Mouse (Mus musculus) adrenal gland, postnatal 25 days (tissue): Measurements from ENCODE around the gene Bin2. TPM values are rescaled to one million over a fixed set of nuclear protein-coding genes. Genes with fewer than 3 reads are reported as not detected.

Source experiments
- DNase-seq: peaks from one replicate; pipeline ENCODE4 v3.0.0; 2021; ENCODE audit warnings: mixed read lengths
- total RNA-seq: library from RNA; stranded (reverse); gene quantifications from 2 replicates; pipeline ENCODE4 v1.2.3, GENCODE M21; 2021

The Bin2 gene
- total RNA-seq, 1 experiment from 2014 or later: 1.8 TPM

- no peak for DNase-seq
Measured at GRCm38 (mm10) chr15:100646161-100646560, 23.2 kb downstream of the Bin2 start.

GRCm38 (mm10) chr15:100642451-100642850, 26.9 kb downstream of the Bin2 start:
- DNase-seq: no peak

DNA sequence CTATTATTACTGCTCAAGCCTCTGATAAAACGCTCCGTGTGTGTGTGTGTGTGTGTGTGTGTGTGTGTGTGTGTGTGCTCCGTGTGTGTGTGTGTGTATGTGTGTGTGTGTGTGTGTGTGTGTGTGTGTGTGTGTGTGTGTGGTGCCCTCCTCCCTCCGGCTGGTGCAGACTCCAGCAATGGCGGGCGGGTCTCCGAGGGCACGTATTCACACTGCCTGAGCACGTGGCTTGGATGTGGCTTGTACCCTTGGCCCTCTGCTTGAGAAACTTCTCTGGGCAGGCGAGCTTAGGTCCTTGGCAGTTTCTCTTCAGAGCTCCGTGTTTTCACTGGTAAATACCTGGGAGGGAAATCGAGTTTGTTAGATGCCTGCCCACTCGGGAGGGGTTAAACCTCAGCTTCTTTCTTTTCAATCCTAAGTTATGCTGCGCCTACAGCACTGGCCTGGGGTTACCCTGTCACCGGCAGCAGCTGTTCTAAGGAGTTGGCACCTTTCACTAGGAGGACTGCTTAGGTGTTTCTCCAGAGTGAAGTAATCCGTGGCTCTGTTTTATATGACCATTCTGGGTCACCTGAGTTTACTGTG, 28.0 kb downstream of the Bin2 start:
- no peak for DNase-seq

- no peak for DNase-seq
Measured at GRCm38 (mm10) chr15:100639972-100640750, 29.2 kb downstream of the Bin2 start.

DNA sequence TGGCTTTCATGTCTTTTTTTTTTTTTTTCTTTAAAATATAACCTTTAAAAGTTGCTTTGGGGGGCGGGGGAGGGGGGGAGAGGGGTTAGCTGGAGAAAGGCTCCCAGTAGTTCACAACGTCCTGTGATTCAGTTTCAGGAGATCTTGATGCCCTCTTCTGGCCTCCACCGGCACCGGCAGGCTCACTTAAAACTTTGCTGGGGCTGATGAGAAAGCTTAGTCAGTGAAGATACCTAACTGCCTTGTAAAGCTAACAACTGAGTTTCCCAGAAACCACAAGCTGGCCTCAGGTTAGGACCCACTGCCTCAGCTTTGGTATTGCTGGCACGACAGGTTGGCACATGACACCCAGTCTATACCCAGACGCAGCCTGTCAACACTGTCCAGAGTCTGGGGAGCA, 31.7 kb downstream of the Bin2 start:
- peak; percentile 58 for DNase-seq

GRCm38 (mm10) chr15:100636700-100637501, 32.5 kb downstream of the Bin2 start, which contains the start of gene Smagp:
TSS of gene Smagp (minus strand) at chr15:100636940.
- peak; percentile 68 for DNase-seq

DNA sequence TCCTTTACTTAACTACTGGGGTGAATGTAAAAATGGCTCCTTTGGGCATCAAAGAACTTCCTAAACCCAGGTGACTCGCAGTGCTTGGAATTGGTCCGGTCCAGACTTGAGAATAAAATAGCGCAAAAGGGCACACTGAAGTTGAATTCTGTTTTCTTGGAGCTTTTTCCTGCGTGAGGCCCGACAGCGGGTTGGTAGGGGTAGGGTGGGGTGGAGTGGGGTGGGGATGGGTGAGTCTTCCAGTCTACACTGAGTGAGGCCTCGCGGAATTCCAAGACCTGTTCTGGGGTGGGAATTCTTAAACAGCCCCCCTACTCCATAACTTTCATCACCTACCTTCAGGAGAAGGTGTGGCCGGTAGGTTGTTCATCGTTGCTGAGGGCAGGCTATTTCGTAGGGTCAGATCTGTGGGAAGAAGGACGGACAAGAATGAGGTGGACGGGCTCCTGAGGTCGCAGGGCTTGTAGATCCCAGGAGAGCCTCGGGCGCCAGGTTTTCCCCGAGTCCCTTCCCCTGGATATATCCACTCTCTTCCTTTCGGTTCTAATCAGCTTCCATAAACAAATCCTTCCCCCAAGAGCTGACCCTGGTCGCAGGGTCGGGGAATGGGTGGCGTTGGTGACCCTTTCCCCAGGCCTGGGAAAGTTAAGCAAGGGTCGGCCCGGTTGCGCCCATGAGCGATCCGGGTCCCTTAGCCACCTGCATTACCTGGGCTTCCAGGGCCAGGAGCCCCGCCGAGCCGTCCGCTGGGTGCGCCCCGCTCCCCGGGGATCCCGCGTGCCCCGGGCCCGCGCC, 33.3 kb downstream of the Bin2 start:
- no peak for DNase-seq

DNA sequence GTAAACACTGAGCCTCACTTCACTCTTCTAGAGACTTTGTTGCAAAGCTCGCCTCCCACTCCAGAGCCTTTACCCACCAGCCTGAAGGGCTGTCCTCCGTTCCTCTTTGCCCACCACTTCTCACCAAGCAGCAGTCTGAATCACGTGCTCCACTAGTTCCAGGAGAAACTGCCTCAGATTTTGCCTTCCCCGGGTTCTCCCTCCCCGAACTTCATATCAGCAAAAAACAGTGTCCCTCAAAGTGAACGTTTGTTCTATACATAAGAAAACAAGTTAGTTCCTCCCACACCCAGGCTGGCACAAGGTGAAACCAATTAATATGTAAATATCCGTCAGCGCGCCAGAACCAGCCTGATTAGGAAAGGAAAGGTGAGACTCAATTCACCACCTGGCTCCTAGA, 34.1 kb downstream of the Bin2 start:
- DNase-seq: no peak

DNA sequence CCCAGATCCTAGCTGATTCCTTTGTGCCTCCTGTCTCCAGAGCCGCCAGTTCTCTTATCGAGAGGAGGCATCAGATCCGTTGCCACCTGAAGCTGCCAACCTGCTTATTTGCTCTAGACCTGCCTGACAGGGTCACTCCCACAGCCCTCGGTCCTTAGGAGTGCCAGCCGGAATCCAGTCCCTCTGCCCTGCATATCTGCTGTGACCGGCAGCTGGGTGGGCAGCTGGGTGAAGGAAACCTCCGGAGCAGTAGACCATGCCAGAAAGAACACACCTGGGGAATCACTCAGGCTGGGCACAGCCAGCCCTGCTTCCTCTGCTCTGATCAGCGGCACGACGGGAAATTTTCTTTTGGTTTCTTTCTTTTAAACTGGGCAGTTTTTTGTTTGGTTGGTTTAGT, 36.0 kb downstream of the Bin2 start:
- DNase-seq: no peak

DNA sequence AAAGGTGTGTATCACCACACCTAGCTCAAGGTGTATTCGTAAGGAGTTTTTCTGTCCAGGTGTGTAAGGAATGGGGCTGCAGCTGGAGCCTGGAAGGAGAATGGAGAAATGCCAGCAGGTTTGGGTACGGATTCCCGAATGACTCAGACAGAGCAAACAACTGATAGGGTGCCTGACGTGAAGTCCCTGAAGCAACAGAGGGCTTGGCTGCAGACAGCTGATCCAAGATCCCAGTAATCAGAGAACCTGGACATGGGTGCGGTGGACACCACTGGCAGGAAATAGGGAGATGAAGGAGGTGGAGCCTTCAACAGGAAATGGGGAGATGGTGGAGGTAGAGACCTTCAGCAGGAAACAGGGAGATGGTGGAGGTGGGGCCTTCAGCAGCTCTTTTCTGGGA, 37.0 kb downstream of the Bin2 start:
- DNase-seq: no peak

GRCm38 (mm10) chr15:100631454-100632170, 37.7 kb downstream of the Bin2 start:
- no peak for DNase-seq

- no peak for DNase-seq
Measured at GRCm38 (mm10) chr15:100630126-100630525, 39.2 kb downstream of the Bin2 start.

DNA sequence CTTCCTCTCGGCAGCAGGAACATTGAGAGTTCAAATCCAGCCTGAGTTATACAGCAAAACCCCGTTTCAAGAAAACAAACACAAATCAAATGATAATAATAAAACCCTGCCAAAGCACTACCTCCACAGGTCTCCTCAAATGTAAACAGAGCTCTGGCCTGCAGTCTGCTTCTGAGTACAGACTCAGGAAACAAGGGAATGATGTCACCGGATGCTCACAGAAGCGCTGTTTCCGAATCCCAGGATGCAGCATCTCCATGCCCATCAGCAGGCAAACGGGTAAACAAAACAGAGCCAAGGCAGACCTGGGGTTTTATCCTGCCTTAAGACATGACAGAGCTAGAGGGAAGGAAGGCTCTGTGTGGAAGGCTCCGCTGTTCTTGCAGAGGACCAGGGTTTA, 40.6 kb downstream of the Bin2 start:
- no peak for DNase-seq

DNA sequence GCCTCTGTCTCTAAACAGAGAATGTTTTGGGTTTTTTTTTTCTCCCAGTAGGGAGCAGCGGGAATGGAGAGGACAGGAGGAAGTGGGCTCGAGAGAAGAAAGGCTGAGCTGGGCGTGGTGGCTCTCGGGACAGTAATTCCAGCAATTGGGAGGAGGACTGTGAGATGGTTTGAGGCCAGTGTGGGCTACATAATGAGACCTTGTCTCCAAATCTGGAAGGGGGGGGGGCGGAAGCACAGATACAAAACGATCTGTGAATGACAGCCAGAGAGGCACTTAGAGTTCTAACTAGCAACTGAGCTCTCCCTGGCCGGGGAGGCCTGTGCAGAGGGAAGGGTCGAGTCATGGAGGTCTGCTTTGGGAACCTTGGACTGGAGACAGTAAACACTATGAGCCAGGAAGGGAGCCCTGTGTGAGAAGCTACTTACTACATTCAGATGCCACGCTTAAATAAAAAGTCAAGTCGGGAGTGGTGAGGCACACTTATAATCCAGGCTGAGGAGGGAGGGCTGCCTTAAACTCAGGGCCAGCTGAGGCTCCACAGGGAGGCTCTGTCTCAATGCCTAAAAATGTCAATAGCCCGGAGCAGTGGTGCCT, 41.5 kb downstream of the Bin2 start:
- DNase-seq: no peak

- no peak for DNase-seq
Measured at GRCm38 (mm10) chr15:100627287-100627686, 42.1 kb downstream of the Bin2 start.

DNA sequence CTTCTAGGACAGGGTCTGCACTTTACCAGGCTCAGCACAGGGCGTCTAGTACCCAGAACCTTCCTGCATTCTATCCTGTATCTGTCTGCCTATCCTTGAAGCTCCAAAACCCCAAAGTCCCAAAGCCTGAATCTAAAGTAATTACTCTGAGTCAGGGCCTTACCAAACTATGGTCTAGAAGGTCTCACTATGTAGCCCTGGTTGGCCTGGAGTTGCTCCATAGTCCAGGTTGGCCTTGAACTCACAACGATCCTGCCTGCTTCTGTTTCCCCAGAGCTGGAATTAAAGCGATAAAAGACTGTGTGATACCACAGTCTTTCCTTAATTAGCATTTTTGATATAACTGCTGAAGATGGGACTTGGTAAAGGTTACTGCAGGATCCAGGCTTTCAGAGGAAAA, 44.9 kb downstream of the Bin2 start:
- no peak for DNase-seq

DNA sequence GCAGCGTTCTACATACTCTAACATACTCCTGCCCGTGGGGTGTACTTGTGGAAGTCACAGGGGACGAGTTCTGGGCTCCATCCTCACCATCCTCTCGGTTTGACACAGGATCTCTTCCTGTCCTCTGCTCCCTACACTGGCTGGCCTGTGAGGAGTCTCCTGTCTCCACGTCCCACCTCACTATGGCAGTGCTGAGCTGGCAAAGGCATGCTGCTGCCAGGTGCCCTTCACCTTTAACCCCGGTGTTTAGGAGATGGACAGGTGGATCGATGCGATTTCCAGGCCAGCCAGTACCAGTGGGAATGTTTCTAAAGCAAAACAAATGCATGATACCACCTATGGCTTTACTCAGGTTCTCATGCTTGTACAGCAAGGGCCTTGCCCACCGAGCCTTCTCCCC, 45.6 kb downstream of the Bin2 start:
- no peak for DNase-seq

- DNase-seq: no peak
Measured at GRCm38 (mm10) chr15:100622164-100622563, 47.2 kb downstream of the Bin2 start.

DNA sequence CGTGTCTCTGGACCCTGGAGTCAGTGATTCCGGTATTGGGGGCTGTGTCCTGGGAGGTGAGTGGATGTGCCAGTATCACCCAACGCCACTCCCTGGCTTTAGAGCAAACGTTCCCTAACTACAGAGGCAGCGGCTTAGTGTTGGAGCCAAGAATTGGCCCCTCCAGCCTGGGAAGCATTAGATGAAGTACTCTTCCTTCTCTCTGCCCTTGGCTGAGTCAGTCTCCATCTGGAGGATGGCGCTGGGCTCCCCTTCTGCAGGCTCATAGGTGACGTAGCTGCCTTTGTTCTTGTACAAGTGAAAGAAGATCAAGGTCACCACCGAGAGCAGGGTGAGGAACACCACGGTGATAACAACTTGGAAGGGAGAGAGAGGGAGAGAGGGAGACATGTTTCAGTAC, 47.7 kb downstream of the Bin2 start:
- DNase-seq: peak; percentile 34

DNA sequence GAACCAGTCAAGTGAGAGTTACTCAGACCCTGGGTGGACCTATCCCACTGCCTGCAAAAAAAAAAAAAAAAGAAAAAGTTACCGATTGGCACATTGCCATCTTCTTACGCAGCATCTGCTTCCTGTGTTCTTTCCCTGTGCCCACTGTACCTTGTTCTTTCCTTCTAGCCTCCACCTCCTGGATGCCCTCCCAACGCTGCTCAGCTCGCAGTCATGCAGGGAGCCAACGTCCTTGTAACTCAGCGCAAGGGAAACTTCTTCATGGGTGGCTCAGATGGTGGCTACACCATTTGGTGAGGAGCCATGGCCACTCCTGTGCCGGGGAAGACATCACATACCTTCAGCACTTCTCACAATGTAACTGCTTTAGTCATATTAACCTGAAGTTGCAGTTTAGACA, 50.2 kb downstream of the Bin2 start:
- DNase-seq: no peak

- no peak for DNase-seq
Measured at GRCm38 (mm10) chr15:100616221-100616620, 53.1 kb downstream of the Bin2 start.
